Mouse (Mus musculus) 3134 (cell line): Measurements from ENCODE around the gene Hoxa6.
A peak's percentile ranks its signal among the peaks of the same experiment; 100 is the strongest.

Experiments used
- DNase-seq: peaks from one replicate; pipeline ENCODE4 v3.0.0-alpha.2; 2011; ENCODE audit warnings: low spot score; ENCODE audit not compliant: insufficient read length; ENCODE audit errors: extremely low read depth

Gene Hoxa6

DNA sequence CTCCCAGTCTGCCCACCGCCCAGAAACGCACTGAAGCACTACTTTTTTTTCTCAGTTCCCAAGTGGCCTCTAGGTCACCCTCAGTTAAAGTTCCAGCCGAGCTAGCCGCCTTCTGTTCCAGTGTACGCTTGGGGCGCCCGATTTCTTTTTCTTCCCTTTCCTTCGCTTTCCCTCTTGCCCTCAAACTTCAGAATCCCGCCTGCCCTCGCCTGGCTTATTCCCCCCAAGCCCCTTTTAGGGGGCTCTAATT is 5.5 kb downstream of the Hoxa6 start:
- no peak for DNase-seq

GRCm38 (mm10) chr6:52202362-52203120 is 6.0 kb downstream of the Hoxa6 start:
- no peak for DNase-seq

DNA sequence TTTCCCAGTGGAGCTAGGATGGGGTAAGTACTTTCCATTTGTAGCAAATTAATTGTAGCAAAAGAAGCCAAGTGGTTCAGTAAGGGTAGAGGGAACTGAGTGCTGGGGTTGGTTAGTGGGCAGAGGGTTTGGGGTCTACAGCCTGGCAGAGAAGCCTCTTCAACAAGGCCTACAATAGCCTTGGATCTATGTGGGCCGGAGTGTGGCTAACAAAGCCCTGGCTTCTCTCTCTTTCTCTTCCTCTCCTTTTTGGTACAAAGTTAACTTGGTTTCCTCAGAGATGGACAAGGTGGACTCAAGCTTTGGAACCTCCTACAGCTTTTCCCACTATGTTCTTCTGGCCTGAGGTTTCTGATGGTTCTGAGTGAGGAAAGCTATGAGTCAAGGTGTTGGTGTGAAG is 7.3 kb downstream of the Hoxa6 start:
- DNase-seq, result no peak

GRCm38 (mm10) chr6:52200751-52201250 is 7.7 kb downstream of the Hoxa6 start:
- DNase-seq, result no peak

- DNase-seq, result no peak
Measured at GRCm38 (mm10) chr6:52200073-52200750, 8.3 kb downstream of the Hoxa6 start.

GRCm38 (mm10) chr6:52197271-52197670 is 11.3 kb downstream of the Hoxa6 start:
- DNase-seq, result no peak

GRCm38 (mm10) chr6:52196811-52197210 is 11.7 kb downstream of the Hoxa6 start:
- DNase-seq, result no peak

DNA sequence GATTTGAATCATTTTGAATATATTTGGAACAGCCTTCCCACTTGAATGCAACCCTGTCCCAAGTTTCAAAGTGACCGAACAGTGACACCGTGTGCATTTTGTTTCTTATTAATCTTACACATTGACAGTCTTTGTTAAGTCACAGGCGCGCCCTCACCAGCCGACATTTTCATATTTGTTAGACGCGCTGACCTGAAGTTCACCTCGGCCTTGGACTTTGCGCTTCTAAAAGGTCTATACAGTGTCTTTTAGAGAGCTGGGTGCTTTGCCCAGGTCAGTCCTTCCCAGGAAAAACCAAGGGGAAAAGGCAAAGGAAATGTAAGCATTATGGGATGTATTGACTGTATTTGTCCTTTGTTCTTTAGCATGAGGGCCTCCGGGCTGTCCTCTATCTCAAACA is 13.8 kb downstream of the Hoxa6 start:
- no peak for DNase-seq

- DNase-seq, result peak; percentile 67
Measured at GRCm38 (mm10) chr6:52191860-52192550, 16.5 kb downstream of the Hoxa6 start.

GRCm38 (mm10) chr6:52190906-52191810 is 17.4 kb downstream of the Hoxa6 start, which contains the start of gene Hoxa4:
Gene Hoxa4 (minus strand): TSS chr6:52191753.
- no peak for DNase-seq

DNA sequence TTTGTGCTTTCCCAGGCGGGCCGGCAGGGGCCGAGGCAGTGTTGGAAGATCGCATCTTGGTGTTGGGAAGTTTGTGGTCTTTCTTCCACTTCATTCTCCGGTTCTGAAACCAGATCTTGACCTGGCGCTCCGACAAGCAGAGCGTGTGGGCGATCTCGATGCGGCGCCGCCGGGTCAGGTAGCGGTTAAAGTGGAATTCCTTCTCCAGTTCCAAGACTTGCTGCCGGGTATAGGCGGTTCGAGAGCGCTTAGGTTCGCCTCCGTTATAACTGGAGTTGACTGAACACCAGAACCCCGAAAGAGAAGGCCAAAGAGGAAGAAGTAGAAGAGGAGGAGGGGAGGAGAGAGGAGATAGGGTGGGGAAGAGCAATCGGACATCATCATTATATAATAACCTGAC is 18.1 kb downstream of the Hoxa6 start:
- no peak for DNase-seq

GRCm38 (mm10) chr6:52189909-52190308 is 18.6 kb downstream of the Hoxa6 start:
- no peak for DNase-seq

GRCm38 (mm10) chr6:52189172-52189591 is 19.3 kb downstream of the Hoxa6 start:
- DNase-seq, result no peak

DNA sequence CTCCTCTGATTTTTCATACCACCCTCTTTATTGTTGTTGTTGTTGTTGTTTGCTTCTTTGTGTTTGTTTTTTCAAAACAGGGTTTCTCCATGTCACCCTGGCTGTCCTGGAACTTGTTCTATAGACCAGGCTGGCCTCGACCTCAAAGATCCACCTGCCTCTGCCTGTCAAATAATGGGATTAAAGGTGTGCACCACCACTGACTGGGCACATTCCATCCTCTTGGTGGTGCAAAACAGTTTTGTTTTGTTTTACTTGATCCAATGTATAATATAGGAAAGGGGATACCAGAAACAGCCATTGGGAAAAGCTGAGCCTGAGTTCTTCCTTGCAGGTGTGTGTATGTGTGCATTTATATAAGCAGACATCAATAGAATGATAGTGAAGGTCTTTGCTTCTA is 22.0 kb downstream of the Hoxa6 start:
- DNase-seq, result no peak

DNA sequence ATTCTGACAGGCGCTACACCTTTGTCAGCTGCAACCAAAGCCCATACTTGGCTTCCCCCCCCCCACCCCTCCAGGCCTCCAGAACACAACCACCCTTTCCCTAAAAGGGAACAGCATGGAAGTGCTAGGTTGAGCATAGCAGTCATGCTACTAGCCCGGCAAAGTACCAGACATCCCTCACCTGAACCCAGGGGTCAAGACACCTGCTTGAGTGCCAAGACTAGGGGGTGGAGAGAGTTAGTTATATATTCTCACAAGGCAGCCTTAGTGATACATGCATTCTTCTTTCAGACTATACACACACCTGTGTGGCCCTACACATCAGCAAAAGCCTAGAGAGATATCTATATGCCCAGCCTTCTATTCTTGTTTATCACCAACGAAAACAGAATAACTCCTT is 22.7 kb downstream of the Hoxa6 start:
- no peak for DNase-seq

DNA sequence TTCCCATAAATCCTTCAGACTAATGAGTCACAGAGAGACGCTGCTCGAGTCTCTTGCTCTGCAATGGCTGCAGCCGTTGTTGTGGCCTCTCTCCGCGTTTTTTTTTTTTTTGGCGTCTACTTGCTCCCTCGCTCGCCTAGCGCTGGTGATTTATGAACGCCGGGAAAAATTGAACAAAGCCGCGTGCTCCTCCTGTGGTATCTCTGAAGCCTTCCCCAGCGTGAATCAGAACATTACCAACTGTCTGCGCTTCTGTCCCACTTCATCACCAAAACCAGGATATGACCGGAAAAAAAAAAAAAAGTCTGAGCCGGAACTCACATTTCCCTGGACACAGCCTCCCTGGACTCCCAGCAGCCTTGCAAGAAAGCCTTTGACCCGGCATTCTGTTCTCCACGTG is 23.3 kb downstream of the Hoxa6 start:
- DNase-seq, result peak; percentile 29

GRCm38 (mm10) chr6:52184668-52185067 is 23.9 kb downstream of the Hoxa6 start:
- DNase-seq, result no peak

GRCm38 (mm10) chr6:52183311-52184080 is 25.0 kb downstream of the Hoxa6 start:
- peak; percentile 32 for DNase-seq

DNA sequence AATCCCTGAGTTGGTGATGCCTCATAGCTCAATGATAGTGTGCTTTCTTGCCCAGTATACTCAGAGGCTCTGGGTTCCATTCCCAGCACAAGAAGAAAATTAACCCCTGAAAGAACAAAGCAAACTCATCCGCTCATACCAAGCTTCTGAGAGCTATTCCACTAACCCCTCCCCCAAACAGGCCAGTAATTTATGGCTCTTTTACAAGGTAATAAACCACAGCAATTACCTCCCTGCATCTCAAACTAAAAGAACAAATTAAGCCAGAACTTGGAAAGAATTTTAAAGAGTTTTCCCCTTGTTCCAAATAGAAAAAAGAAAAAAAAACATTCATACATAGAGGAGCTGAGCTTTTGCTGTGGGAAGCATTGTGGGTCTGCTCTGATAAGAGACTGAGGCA is 25.7 kb downstream of the Hoxa6 start:
- DNase-seq, result no peak

DNA sequence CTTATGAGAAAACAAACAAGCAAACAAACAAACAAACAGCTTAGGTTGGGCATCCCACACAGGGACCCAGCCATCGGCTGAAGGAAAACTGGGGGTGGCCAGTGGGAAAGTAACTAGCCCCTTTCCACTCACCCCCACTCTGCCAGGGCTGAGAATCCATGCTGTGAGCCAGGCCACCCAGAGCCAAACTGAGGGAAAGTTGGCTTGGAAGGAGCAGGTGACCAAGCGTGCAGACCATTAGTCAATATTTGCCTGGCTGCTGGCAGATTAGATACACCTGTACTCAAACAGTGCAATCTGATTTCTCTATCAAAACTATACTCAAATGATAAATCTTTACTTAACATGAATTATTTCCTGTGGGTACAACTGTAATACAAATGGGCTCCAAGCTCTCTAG is 26.5 kb downstream of the Hoxa6 start:
- DNase-seq, result no peak
